Mouse (Mus musculus) hindbrain, embryonic 14.5 days (tissue): ENCODE data around the gene Adamtsl4. TPM values are rescaled to one million over a fixed set of nuclear protein-coding genes. Genes with fewer than 3 reads are reported as not detected.
"Not testable (repeated sequence)": the region's sequence is repeated elsewhere in the genome, so short reads cannot be mapped to it uniquely, and the experiment has no call there.

Source experiments
- ATAC-seq: fragments of 200-750 bp; cut with Nextera tagmentation; 2 replicates; pipeline ENCODE4 v1.8.0; 2017; ENCODE audit warnings: moderate number of reproducible peaks, mild to moderate bottlenecking, moderate TSS enrichment, moderate library complexity; ENCODE audit not compliant: low FRiP score
- DNase-seq: peaks from one replicate; pipeline ENCODE4 v3.0.0-alpha.2; 2015; ENCODE audit warnings: low spot score
- H3K27ac ChIP-seq: fragments of 300-500 bp; sonication (generic); 2 replicates; pipeline ENCODE4 v1.5.1; 2014; ENCODE audit warnings: mild to moderate bottlenecking, moderate library complexity
- H3K27me3 ChIP-seq: fragments of 300-500 bp; sonication (generic); 2 replicates; pipeline ENCODE4 v1.6.1; 2014; ENCODE audit warnings: mild to moderate bottlenecking, low read length, mixed read lengths; ENCODE audit not compliant: control insufficient read depth, insufficient read depth
- H3K36me3 ChIP-seq: fragments of 300-500 bp; sonication (generic); replicated peaks from 2 replicates; pipeline ENCODE4 v1.6.1; 2014; ENCODE audit not compliant: control insufficient read depth, insufficient read depth
- H3K4me1 ChIP-seq: fragments of 300-500 bp; sonication (generic); replicated peaks from 2 replicates; pipeline ENCODE4 v1.6.1; 2014; ENCODE audit warnings: antibody characterized with exemption, low read length, mixed read lengths; ENCODE audit not compliant: control insufficient read depth, insufficient read depth
- H3K4me2 ChIP-seq: fragments of 300-500 bp; sonication (generic); replicated peaks from 2 replicates; pipeline ENCODE4 v1.6.1; 2014; ENCODE audit warnings: mild to moderate bottlenecking, moderate library complexity
- H3K4me3 ChIP-seq: fragments of 300-500 bp; sonication (generic); replicated peaks from 2 replicates; pipeline ENCODE4 v1.5.1; 2014; ENCODE audit warnings: mild to moderate bottlenecking, low read length
- H3K9ac ChIP-seq: fragments of 300-500 bp; sonication (generic); 2 replicates; pipeline ENCODE4 v1.6.1; 2014
- H3K9me3 ChIP-seq: fragments of 300-500 bp; sonication (generic); 2 replicates; pipeline ENCODE4 v1.6.1; 2016; ENCODE audit warnings: low read length; ENCODE audit not compliant: control insufficient read depth
- WGBS: fragments of 180-500 bp; shearing (Covaris S2); extraction: QIAGEN DNeasy Blood & Tissue Kit; methylation state at CpG from one replicate; pipeline ENCODE4 v1.1.7; 2014; 5-methylcytosine and 5-hydroxymethylcytosine counted together
- polyA plus RNA-seq: library from polyadenylated mRNA; unstranded; fragments of >200 nt; fragmentation: Nextera tagmentation; extraction: Ambion mirVana; gene quantifications from 2 replicates; pipeline ENCODE4 v1.2.1, GENCODE M21; 2014

Gene Adamtsl4
- polyA plus RNA-seq, 1 experiment from 2014 or later = 0.35 TPM

DNA sequence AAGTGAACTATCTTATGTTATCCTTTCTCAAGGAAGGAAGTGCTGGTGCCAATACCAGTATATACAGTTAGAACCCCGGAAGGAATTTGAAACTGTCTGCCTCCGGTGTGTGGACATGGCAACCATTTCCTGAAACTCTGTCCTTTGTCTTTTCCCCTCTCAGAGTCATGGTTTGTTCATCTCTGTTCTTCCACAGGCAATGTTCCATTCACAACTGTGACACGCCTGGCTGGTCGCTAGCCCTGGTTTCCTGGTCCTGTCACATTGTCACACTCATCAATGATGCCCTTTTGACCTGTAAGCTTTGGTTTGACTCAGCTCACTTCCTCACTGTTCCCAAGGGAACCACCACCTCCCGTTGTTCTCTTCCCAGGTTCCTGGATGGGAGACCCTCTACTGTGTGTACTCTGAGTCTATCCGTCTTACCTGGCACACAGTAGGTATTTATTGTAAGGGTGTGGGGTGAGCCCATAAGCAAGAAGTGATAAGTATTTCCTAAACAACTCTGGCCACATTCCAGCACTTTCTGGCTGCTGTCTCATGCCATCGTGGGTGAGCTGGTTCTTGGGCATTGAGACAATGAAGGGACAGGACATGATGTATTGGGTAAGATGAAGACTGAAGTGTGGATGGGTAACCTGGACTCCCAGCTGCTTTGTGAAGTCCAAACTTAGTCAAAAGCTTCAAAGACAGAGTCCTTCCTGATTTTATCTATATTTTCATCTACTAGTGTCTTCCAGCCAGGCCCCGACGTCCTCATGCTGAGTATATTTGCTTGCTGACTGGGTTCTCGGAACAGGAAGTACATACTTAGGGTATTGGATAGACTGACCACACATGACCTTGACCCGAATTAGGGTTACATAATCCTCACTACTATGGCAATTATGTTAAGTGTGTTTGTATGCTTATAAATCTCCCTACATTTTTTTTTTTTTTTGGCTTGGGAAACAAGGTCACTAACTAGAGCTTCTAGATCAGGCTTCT, 6.4 kb upstream of the Adamtsl4 start:
- Histone ChIP-seq H3K4me3 (no peak overlapping the region), H3K4me2 (no peak overlapping the region), H3K9ac (no peak overlapping the region), H3K27ac (no peak overlapping the region), H3K9me3 (no peaks in the 10 kb centered on the region), H3K27me3 (no peaks in the 10 kb centered on the region), H3K36me3 (no peaks in the 10 kb centered on the region), H3K4me1 (peaks cover 6% of the 10 kb centered on the region; the same call in 1 of the 2 replicates)
- no peak for DNase-seq
- WGBS = 57% methylated on average over 11 of the region's 11 CpGs
- no peak for ATAC-seq

DNA sequence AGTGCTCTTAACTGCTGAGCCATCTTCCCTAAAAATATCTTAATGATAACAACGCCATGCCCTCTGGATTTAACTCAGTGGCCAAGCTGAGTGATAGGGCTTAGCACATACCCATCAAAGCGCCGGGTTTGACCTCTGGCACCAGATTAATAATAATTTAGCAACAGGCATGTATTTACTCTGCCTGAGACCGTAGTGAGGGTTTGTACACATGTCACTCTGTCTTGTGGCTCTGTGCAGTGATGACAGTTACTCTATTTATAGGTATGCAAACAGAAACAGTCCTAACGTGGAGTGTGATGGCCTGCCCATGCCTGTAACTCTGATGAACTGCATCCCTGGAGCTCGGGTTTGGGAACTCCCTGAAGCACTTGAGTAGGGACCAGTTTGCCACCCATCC, 5.0 kb upstream of the Adamtsl4 start:
- peaks cover 10% of the 10 kb centered on the region for H3K4me1 ChIP-seq
- H3K4me3 ChIP-seq = no peak overlapping the region
- no peak for DNase-seq
- no peak overlapping the region for H3K4me2 ChIP-seq
- no peaks in the 10 kb centered on the region for H3K27me3 ChIP-seq
- H3K9ac ChIP-seq = no peak overlapping the region
- no peak overlapping the region for H3K27ac ChIP-seq
- H3K36me3 ChIP-seq = no peaks in the 10 kb centered on the region
- 83% methylated on average over 6 of the region's 6 CpGs for WGBS
- ATAC-seq = no peak
- H3K9me3 ChIP-seq = no peaks in the 10 kb centered on the region

DNA sequence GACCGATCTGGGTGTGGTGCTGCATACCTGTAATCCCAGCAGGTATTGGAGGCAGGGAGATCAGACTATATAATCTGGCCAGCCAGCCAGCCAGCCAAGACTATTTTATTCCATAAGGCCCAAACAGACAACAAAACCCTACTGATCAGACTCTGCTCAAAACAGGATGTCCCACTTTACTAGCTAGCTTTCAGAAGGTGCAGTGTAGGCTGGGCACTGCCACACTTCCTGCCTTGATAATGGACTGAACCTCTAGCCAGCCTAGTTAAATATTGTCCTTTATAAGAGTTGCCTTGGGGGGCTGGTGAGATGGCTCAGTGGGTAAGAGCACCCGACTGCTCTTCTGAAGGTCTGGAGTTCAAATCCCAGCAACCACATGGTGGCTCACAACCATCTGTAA, 2.8 kb upstream of the Adamtsl4 start:
- not testable (repeated sequence) for DNase-seq, H3K9me3 ChIP-seq, H3K27ac ChIP-seq, H3K4me2 ChIP-seq, H3K4me3 ChIP-seq, H3K36me3 ChIP-seq, H3K9ac ChIP-seq, ATAC-seq, H3K27me3 ChIP-seq
- H3K4me1 ChIP-seq = peaks cover 15% of the 10 kb centered on the region
- WGBS = 98% methylated on average over 2 of the region's 2 CpGs

DNA sequence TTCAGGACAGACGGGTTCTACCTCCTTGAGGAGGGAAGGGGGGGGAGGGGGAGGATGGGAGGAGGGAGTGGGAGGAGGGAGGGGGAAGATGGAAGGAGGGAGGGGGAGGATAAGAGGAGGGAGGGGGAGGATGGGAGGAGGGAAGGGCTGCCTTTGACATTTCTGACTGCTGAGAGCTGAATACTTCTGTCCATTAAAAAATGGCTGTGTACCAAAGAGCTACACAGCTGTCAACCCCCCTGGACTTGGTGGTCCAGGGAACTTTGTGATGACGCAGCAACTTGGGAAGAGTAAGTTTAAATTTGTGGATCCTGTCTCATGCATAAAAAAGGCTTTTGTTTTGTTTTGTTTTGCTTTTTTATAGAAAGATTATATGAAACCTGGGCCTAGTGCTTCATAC, 2.2 kb upstream of the Adamtsl4 start:
- no peaks in the 10 kb centered on the region for H3K27me3 ChIP-seq
- H3K4me1 ChIP-seq = peaks cover 13% of the 10 kb centered on the region
- H3K9ac ChIP-seq = no peak overlapping the region
- 46% methylated on average over 2 of the region's 2 CpGs for WGBS
- no peak for ATAC-seq
- DNase-seq = no peak
- no peak overlapping the region for H3K27ac ChIP-seq
- no peak overlapping the region for H3K4me2 ChIP-seq
- no peaks in the 10 kb centered on the region for H3K9me3 ChIP-seq
- H3K36me3 ChIP-seq = no peaks in the 10 kb centered on the region
- no peak overlapping the region for H3K4me3 ChIP-seq

DNA sequence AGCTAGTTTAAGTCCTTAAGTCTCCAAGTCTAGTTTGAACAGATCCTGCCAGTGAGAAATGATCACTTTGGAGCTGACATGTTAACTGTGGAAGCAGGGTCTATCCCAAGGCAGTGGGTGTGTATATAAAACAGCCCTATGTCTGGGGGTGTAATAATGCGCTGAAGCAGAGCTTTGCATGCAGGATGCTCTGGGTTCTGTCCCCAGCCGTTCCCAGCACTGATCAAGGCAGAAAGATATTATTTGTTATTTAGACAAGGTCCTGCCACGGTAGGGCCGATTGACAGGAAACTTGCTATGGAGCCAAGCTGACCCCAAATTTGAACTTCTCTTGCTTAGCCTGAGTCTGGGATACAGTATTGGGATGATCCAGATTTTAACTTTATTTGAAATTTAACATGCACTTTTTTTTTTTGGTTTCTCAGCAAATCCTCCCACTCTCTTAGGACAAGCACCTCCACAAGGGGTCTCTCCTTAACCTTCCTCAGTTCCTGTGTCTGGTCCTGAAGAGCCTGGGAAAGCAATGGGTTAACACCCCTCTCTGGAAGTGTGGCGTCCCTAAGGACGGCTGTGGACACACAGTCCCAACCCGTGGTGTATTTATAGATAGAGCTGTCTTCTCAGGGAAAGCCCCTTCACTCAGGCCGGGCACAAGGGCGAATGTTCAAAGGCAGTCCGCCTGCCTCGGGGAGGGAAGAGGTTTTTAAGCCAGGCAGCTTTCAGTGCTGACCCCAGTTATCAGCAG, 1.6 kb upstream of the Adamtsl4 start:
- Histone ChIP-seq H3K4me2 (no peak overlapping the region), H3K27me3 (no peaks in the 10 kb centered on the region), H3K9ac (no peak overlapping the region), H3K27ac (no peak overlapping the region), H3K9me3 (no peaks in the 10 kb centered on the region), H3K4me3 (no peak overlapping the region; the same call in 1 of the 2 replicates), H3K4me1 (peaks cover 13% of the 10 kb centered on the region), H3K36me3 (no peaks in the 10 kb centered on the region)
- ATAC-seq = no peak
- DNase-seq = no peak
- WGBS = 33% methylated on average over 11 of the region's 11 CpGs

DNA sequence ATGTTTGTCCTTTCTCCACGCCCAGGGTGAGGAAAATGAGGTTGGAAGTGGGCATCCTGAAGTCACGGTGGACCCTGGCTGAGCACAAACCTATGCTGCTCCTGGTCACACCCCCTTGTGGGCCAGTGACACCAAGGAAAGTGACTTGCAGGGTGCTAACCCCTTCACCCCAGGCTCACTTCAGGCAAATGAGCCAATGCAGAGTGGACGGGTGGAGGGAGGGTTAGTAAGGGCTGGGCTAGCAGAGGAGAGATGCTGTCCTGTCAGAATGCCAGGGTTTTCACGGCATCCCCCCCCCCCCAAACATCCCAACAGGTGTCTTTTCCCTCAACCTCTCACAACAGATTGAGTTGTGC, 571 bp downstream of the Adamtsl4 start:
- H3K27ac ChIP-seq = no peak overlapping the region
- no peaks in the 10 kb centered on the region for H3K9me3 ChIP-seq
- peak overlapping the region; percentile 42; the same call in 1 of the 2 replicates for H3K9ac ChIP-seq
- no peaks in the 10 kb centered on the region for H3K27me3 ChIP-seq
- no peak for ATAC-seq
- H3K4me2 ChIP-seq = peak overlapping the region; percentile 77
- H3K4me3 ChIP-seq = peak overlapping the region; percentile 35
- no peak for DNase-seq
- H3K4me1 ChIP-seq = peaks cover 13% of the 10 kb centered on the region
- no peaks in the 10 kb centered on the region for H3K36me3 ChIP-seq
- WGBS = 13% methylated on average over 4 of the region's 4 CpGs

DNA sequence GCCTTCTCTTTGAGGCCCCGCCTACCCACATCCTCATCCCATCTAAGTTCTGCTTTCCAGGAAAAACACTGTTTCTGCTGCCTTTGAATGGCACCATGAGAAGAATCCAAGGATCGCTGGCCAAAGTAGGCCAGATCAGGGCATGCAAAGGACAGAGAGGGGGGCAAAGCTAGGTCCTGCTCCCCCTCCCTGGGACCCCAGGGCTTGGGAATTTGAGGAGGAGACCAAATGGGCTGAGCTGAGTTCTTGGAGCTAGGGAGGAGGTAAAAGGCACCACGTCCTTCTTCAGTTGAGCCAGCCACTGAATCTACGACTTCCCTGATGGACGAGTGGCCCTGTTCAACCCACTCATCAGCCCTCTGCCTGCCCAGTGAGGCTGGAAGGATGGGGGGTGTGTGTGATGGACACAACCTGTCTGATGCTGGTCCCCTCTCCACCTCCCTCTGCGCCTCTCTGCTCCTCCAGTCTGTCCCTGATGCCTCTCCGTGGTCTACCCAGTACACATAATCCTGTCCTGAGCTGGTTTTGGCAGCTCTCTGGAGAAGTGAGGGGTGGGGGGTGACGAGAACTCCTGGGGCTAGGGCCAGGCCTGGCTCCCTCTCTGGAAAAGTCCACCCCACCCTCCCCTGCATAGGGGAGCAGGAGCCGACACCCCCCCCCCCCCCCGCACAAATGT, 1.1 kb downstream of the Adamtsl4 start:
- 54% methylated on average over 8 of the region's 10 CpGs for WGBS
- DNase-seq (no peak), ATAC-seq (0 out of 2 replicates have a peak, but pooled peaks have one; percentile 7)
- Histone ChIP-seq H3K4me2 (no peak overlapping the region), H3K27me3 (no peaks in the 10 kb centered on the region), H3K4me3 (no peak overlapping the region), H3K36me3 (no peaks in the 10 kb centered on the region), H3K27ac (no peak overlapping the region), H3K4me1 (peaks cover 13% of the 10 kb centered on the region), H3K9ac (no peak overlapping the region), H3K9me3 (no peaks in the 10 kb centered on the region)

DNA sequence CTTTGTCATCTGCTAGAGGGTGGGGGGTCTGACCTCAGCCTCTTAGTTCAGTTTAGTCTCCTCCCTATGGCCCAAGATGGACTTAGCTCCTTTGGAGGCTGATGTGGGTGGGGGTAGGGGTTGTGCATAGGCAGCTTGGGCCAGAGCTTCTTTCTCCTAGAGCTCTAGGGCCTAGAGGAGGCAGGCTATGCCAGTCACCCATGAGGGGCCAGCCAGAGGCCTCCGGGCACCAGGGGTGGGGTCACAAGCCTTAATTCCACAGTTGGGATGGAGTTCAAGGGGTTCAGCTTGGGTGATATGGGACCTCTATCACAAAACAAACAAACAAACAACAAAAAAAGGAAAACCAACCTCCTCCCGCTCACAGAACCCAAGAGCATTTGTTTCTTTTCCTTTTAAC, 2.0 kb downstream of the Adamtsl4 start:
- no peaks in the 10 kb centered on the region for H3K27me3 ChIP-seq
- H3K9me3 ChIP-seq = no peaks in the 10 kb centered on the region
- H3K36me3 ChIP-seq = no peaks in the 10 kb centered on the region
- ATAC-seq (no peak), DNase-seq (no peak)
- no peak overlapping the region for H3K27ac ChIP-seq
- no peak overlapping the region for H3K9ac ChIP-seq
- no peak overlapping the region for H3K4me3 ChIP-seq
- no peak overlapping the region for H3K4me2 ChIP-seq
- peaks cover 13% of the 10 kb centered on the region for H3K4me1 ChIP-seq
- 76% methylated on average over 2 of the region's 2 CpGs for WGBS

DNA sequence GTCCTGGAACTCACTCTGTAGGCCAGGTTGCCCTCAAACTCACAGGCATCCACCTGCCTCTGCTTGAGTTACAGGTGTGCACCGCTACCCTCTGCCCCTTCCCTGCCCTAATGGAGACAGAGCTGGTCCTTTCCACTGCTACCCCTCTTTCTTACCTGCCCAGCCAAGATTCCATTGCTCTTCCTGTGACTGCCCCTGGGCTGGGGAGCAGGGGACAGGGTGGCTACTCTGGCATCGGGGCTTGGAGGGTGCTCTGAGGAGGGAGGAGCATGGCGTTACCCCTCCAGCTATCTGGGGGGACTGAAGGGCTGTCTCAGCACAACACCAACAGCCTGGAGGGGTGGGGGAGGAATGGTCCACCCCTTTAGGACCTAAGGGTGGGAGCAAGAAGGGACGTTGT, 2.4 kb downstream of the Adamtsl4 start:
- Histone ChIP-seq H3K4me3 (no peak overlapping the region), H3K4me2 (no peak overlapping the region), H3K9me3 (no peaks in the 10 kb centered on the region), H3K27me3 (no peaks in the 10 kb centered on the region), H3K36me3 (no peaks in the 10 kb centered on the region), H3K9ac (no peak overlapping the region), H3K4me1 (peaks cover 13% of the 10 kb centered on the region), H3K27ac (no peak overlapping the region)
- DNase-seq (no peak), ATAC-seq (no peak)
- 91% methylated on average over 4 of the region's 4 CpGs for WGBS
